Mouse (Mus musculus) hindbrain, embryonic 14.5 days (tissue): Measurements from ENCODE around the gene Gsdma. TPM values are rescaled to one million over a fixed set of nuclear protein-coding genes. Genes with fewer than 3 reads are reported as not detected.

ENCODE experiments used
- ATAC-seq: fragments of 200-750 bp; cut with Nextera tagmentation; 2 replicates; pipeline ENCODE4 v1.8.0; 2017; ENCODE audit warnings: moderate number of reproducible peaks, mild to moderate bottlenecking, moderate TSS enrichment, moderate library complexity; ENCODE audit not compliant: low FRiP score
- DNase-seq: peaks from one replicate; pipeline ENCODE4 v3.0.0-alpha.2; 2015; ENCODE audit warnings: low spot score
- H3K27ac ChIP-seq: fragments of 300-500 bp; sonication (generic); 2 replicates; pipeline ENCODE4 v1.5.1; 2014; ENCODE audit warnings: mild to moderate bottlenecking, moderate library complexity
- H3K27me3 ChIP-seq: fragments of 300-500 bp; sonication (generic); 2 replicates; pipeline ENCODE4 v1.6.1; 2014; ENCODE audit warnings: mild to moderate bottlenecking, low read length, mixed read lengths; ENCODE audit not compliant: control insufficient read depth, insufficient read depth
- H3K36me3 ChIP-seq: fragments of 300-500 bp; sonication (generic); replicated peaks from 2 replicates; pipeline ENCODE4 v1.6.1; 2014; ENCODE audit not compliant: control insufficient read depth, insufficient read depth
- H3K4me1 ChIP-seq: fragments of 300-500 bp; sonication (generic); replicated peaks from 2 replicates; pipeline ENCODE4 v1.6.1; 2014; ENCODE audit warnings: antibody characterized with exemption, low read length, mixed read lengths; ENCODE audit not compliant: control insufficient read depth, insufficient read depth
- H3K4me2 ChIP-seq: fragments of 300-500 bp; sonication (generic); replicated peaks from 2 replicates; pipeline ENCODE4 v1.6.1; 2014; ENCODE audit warnings: mild to moderate bottlenecking, moderate library complexity
- H3K4me3 ChIP-seq: fragments of 300-500 bp; sonication (generic); replicated peaks from 2 replicates; pipeline ENCODE4 v1.5.1; 2014; ENCODE audit warnings: mild to moderate bottlenecking, low read length
- H3K9ac ChIP-seq: fragments of 300-500 bp; sonication (generic); 2 replicates; pipeline ENCODE4 v1.6.1; 2014
- H3K9me3 ChIP-seq: fragments of 300-500 bp; sonication (generic); 2 replicates; pipeline ENCODE4 v1.6.1; 2016; ENCODE audit warnings: low read length; ENCODE audit not compliant: control insufficient read depth
- WGBS: fragments of 180-500 bp; shearing (Covaris S2); extraction: QIAGEN DNeasy Blood & Tissue Kit; methylation state at CpG from one replicate; pipeline ENCODE4 v1.1.7; 2014; 5-methylcytosine and 5-hydroxymethylcytosine counted together
- polyA plus RNA-seq: library from polyadenylated mRNA; unstranded; fragments of >200 nt; fragmentation: Nextera tagmentation; extraction: Ambion mirVana; gene quantifications from 2 replicates; pipeline ENCODE4 v1.2.1, GENCODE M21; 2014

Gsdma gene
- polyA plus RNA-seq, 1 experiment from 2014 or later, result not detected

- DNase-seq (no peak), ATAC-seq (no peak)
- H3K4me3 ChIP-seq, result no peak within 1 kb of the TSS
- peaks cover 33% of the 10 kb centered on the region for H3K36me3 ChIP-seq
- H3K27me3 ChIP-seq, result no peaks in the 10 kb centered on the region
- H3K4me2 ChIP-seq, result no peak within 1 kb of the TSS
- H3K9me3 ChIP-seq, result no peaks in the 10 kb centered on the region
- no peak within 1 kb of the TSS for H3K27ac ChIP-seq
- no peaks in the 10 kb centered on the region; the same call in 1 of the 2 replicates for H3K4me1 ChIP-seq
- WGBS, result 42% methylated on average over 10 of the region's 10 CpGs
- no peak within 1 kb of the TSS for H3K9ac ChIP-seq
Observed at GRCm38 (mm10) chr11:98701213-98701670, 37.1 kb downstream of the Gsdma start, which contains the start of gene Csf3. TSS of gene Csf3 (plus strand) at chr11:98701263.

- DNase-seq (no peak), ATAC-seq (no peak)
- WGBS, result 66% methylated on average over 5 of the region's 5 CpGs
- Histone ChIP-seq H3K9me3 (no peaks in the 10 kb centered on the region), H3K4me2 (no peak overlapping the region), H3K36me3 (peaks cover 36% of the 10 kb centered on the region), H3K4me1 (no peaks in the 10 kb centered on the region; the same call in 1 of the 2 replicates), H3K9ac (no peak overlapping the region), H3K4me3 (no peak overlapping the region), H3K27me3 (no peaks in the 10 kb centered on the region), H3K27ac (no peak overlapping the region)
Observed at GRCm38 (mm10) chr11:98702323-98702722, 38.2 kb downstream of the Gsdma start.

DNA sequence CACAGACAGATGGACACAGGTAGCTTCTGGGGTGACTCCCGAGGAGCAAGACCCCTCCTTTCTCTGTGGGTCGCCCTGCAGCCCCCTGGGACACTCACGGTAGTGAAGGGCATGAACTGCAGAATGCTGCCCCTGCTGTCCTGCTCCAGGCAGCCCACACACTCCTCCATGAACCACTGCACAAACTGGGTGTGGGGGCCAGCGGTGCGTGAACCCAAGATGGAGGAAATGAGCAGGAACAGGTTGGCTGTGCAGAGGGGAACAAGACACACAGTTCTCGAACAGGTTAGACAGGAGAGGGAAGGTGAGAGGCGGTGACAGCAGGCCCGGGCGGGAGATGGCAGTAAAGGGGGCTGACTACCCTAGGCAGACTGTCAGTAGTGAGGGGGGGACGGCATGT is 40.9 kb downstream of the Gsdma start:
- H3K4me2 ChIP-seq, result no peak overlapping the region
- no peak overlapping the region for H3K27ac ChIP-seq
- no peak overlapping the region for H3K9ac ChIP-seq
- H3K9me3 ChIP-seq, result no peaks in the 10 kb centered on the region
- ATAC-seq (no peak), DNase-seq (no peak)
- H3K36me3 ChIP-seq, result peaks cover 61% of the 10 kb centered on the region
- 89% methylated on average over 10 of the region's 10 CpGs for WGBS
- H3K4me1 ChIP-seq, result no peaks in the 10 kb centered on the region; the same call in 1 of the 2 replicates
- H3K4me3 ChIP-seq, result no peak overlapping the region
- H3K27me3 ChIP-seq, result no peaks in the 10 kb centered on the region

- H3K9ac ChIP-seq, result no peak overlapping the region
- H3K27ac ChIP-seq, result no peak overlapping the region
- peak; percentile 21; the same call in 1 of the 2 replicates for ATAC-seq
- no peaks in the 10 kb centered on the region for H3K9me3 ChIP-seq
- no peaks in the 10 kb centered on the region for H3K4me1 ChIP-seq
- H3K36me3 ChIP-seq, result peaks cover 84% of the 10 kb centered on the region
- no peaks in the 10 kb centered on the region for H3K27me3 ChIP-seq
- WGBS, result 89% methylated on average over 22 of the region's 22 CpGs
- no peak overlapping the region for H3K4me2 ChIP-seq
- DNase-seq, result no peak
- no peak overlapping the region for H3K4me3 ChIP-seq
Observed at GRCm38 (mm10) chr11:98707401-98708281, 43.5 kb downstream of the Gsdma start.

DNA sequence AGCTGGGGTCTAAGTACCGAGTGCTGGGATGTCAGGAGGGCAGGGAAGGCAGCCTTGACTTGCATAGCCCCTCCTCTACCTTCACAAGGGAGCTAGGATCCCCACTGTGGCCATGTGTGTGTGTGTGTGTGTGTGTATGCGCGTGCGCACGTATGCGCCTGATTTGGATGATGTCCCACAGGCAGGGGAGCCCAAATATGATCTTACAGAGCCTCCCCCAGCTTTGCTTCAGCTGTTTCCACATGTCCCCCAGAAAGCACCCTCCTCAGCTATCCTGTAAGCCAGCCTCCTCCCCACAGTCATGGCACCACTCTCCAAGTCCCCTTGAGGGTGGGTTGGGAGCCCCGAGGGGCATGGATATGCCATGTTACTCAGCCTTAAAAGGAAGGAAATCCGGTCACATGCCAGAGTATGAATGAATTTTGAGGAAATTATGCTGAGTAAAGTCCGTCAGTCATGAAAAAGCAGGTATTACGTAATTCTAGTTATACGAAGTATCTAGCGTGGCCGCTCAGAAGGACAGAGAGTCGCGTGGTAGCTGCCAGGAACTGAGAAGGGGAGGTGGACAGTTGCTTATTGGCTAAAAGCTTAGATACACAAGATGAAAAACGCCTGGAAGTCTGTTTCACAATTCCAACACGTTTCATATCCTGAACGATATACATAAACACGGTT is 44.3 kb downstream of the Gsdma start:
- no peak overlapping the region for H3K27ac ChIP-seq
- no peak overlapping the region for H3K4me2 ChIP-seq
- no peaks in the 10 kb centered on the region for H3K4me1 ChIP-seq
- 90% methylated on average over 19 of the region's 19 CpGs for WGBS
- no peak overlapping the region for H3K4me3 ChIP-seq
- H3K9me3 ChIP-seq, result no peaks in the 10 kb centered on the region
- H3K36me3 ChIP-seq, result peaks cover 92% of the 10 kb centered on the region
- ATAC-seq (no peak), DNase-seq (no peak)
- no peaks in the 10 kb centered on the region for H3K27me3 ChIP-seq
- no peak overlapping the region for H3K9ac ChIP-seq

- Histone ChIP-seq H3K27me3 (no peaks in the 10 kb centered on the region), H3K27ac (no peak overlapping the region), H3K9me3 (no peaks in the 10 kb centered on the region), H3K9ac (no peak overlapping the region), H3K36me3 (peaks cover 95% of the 10 kb centered on the region), H3K4me1 (no peaks in the 10 kb centered on the region), H3K4me3 (no peak overlapping the region), H3K4me2 (no peak overlapping the region)
- WGBS, result 87% methylated on average over 26 of the region's 26 CpGs
- ATAC-seq (no peak), DNase-seq (no peak)
Observed at GRCm38 (mm10) chr11:98709001-98709741, 45.0 kb downstream of the Gsdma start.

- no peak for ATAC-seq
Observed at GRCm38 (mm10) chr11:98710416-98711045, 46.4 kb downstream of the Gsdma start.

DNA sequence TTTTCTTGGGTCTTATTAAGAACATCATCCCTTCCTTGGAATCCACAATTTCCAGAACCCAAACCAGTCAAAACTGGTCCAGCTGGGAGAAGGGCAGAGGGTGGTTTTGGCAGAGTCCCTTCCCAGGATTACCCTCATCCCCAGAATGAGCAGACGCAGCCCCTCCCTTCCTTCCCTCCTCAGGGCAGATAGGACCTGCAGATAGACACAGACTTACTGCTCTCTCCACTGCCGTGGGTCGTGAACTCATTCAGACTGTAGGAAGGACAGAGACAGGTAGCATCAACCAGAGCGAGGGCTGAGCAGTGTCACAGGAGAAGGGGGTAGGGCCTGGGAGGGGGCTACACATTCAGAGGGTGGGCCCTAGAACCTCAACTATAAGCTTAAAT is 46.9 kb downstream of the Gsdma start:
- H3K27ac ChIP-seq, result no peak overlapping the region
- no peaks in the 10 kb centered on the region for H3K27me3 ChIP-seq
- peaks cover 94% of the 10 kb centered on the region for H3K36me3 ChIP-seq
- no peak overlapping the region for H3K4me2 ChIP-seq
- no peaks in the 10 kb centered on the region for H3K4me1 ChIP-seq
- 85% methylated on average over 4 of the region's 4 CpGs for WGBS
- ATAC-seq, result no peak
- no peak overlapping the region for H3K4me3 ChIP-seq
- DNase-seq, result no peak
- H3K9me3 ChIP-seq, result no peaks in the 10 kb centered on the region
- no peak overlapping the region for H3K9ac ChIP-seq

More at GRCm38 (mm10) chr11:98710416-98711045, 46.4 kb downstream of the Gsdma start:
- Histone ChIP-seq H3K4me3 (no peak overlapping the region), H3K4me1 (no peaks in the 10 kb centered on the region), H3K9ac (no peak overlapping the region), H3K9me3 (no peaks in the 10 kb centered on the region), H3K36me3 (peaks cover 94% of the 10 kb centered on the region), H3K27me3 (no peaks in the 10 kb centered on the region), H3K27ac (no peak overlapping the region), H3K4me2 (no peak overlapping the region)
- WGBS, result 57% methylated on average over 12 of the region's 12 CpGs
- peak; percentile 88 for DNase-seq
